Mouse (Mus musculus) urinary bladder, postnatal 10 days (tissue): ENCODE results near the gene Mum1.
A peak's percentile ranks its signal among the peaks of the same experiment; 100 is the strongest.

Source experiments
- DNase-seq: peaks from one replicate; pipeline ENCODE4 v3.0.0; 2022; ENCODE audit warnings: low spot score

Gene Mum1

GRCm38 (mm10) chr10:80226416-80227165 is at the start of gene Mum1:
Gene Mum1 (plus strand): TSS chr10:80226434.
- peak; percentile 96 for DNase-seq

DNA sequence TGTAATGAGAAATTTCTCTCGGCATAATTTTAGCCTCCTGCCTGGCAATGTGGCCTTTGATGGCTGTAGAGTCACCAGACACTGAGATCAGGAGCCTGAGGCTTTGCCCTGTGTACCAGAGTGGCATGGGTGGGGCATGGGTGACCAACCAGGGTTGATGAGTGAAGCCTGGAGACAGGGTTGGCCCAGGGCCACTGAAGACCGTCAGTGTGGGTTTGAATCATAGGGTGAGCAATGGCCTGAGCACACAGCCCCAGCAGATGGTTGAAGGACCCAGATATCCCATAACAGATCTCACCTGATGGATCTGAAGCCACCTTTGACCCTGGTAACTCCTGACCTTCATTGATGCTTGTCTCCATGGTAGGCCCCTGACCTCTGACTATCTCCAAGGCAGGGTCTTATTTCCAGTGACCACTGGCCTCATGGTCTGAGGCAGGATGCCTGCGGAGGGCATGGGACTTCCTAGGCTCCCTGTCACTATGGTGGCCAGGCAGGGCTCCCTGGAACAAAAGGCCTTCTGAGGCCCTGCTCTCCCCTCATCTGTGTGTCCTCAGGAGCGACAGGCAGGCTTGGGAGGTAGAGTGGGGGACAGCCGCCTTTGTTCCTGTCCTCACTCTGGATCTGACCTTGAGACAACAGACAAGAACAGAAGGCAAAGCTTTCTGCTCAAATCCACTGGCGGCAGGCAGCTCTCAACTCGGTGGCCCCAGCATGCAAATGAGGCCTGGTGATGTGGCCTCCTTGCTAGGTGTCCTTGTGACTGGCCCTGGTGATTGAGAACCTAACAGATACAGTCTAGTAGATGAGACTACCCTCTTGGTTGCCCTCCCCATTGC is 48.6 kb upstream of the Mum1 start:
- DNase-seq, result no peak

- no peak for DNase-seq
These were observed 46.9 kb upstream of the Mum1 start, which contains the start of gene Efna2 for GRCm38 (mm10) chr10:80179068-80180051. Gene Efna2 (plus strand): TSS chr10:80179482.

DNA sequence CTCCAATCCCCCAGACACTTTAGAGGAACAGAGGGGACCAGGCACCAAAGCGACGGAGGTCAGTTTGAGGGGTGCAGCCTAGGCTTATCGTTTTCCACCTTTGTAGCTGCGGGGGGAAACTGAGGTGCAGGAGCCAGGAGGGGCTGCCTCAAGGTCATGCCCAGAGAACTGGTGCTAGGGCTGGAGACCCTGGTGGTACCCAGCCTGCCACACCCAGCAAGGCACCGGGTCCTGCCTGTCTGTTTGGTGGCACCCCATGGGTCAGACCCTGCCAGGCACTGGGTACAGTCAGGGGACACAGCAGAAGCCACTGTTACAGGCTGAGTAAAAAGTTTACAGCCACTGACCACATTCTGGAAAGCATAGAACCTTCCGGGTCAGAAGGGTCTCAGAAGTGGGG is 45.9 kb upstream of the Mum1 start:
- DNase-seq, result no peak

DNA sequence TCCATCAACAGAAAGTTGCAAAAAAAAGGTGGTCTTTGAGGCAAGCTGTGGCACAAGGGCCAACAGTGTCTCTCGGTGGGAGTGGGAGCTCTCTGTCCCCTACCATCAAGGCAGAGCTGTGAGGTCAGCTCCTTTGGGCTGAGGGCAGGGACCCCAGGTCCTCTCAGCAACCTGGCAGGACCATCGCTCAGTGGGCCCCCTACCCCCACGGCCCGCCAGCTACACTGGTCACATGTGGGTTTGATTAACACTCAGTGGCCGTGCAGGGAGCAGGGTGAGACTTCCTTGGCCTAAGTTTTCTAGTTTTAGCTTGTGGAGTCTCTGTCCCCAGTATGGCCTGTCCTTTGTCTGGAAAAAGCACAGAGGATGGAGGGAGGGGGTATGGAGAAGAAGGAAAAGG is 45.4 kb upstream of the Mum1 start:
- DNase-seq, result no peak

DNA sequence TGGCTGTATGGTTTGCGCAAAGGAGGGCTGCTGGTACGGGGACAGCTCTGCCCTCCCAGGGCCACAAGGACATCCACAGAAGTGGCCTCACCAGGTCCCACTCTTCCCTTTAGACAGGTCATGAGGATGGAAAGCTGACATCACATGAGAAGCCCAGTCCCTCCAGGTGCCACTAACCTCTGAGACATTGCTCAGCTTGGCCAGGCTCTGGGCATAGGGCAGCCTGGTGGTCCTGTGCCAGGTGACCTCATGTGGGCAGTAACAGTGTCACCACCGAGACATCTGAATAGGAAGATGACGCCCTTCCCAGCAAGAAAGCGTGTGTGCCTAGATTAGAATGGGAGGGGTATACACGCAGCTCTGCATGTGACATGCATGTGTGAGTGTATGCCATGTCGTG is 43.7 kb upstream of the Mum1 start:
- DNase-seq, result no peak

GRCm38 (mm10) chr10:80186649-80187048 is 39.6 kb upstream of the Mum1 start:
- DNase-seq, result no peak

- DNase-seq, result no peak
These were observed 38.5 kb upstream of the Mum1 start for GRCm38 (mm10) chr10:80187739-80188138.

DNA sequence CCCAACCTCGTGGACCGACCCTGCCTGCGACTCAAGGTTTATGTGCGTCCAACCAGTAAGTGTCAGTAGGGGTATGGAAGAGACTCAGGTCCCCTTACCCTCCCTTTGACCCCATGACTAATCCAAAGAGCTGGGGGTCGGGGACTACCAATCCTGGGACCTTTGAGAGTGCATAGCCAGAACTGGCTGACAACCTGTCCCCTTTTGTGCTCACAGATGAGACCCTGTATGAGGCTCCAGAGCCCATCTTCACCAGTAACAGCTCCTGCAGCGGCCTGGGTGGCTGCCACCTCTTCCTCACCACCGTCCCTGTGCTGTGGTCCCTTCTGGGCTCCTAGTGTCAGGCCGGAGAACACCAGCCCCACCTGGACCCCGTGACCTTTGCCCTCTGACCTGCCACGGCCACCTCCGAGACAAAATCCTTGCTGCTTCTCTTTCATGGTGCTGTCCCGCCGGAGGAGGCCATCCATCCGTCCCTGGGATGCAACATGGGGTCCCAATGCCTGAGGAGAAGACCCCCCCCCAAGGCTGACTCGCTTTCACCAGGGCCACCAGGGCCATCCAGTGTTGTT is 37.7 kb upstream of the Mum1 start:
- no peak for DNase-seq

GRCm38 (mm10) chr10:80189999-80190398 is 36.2 kb upstream of the Mum1 start:
- DNase-seq, result no peak

DNA sequence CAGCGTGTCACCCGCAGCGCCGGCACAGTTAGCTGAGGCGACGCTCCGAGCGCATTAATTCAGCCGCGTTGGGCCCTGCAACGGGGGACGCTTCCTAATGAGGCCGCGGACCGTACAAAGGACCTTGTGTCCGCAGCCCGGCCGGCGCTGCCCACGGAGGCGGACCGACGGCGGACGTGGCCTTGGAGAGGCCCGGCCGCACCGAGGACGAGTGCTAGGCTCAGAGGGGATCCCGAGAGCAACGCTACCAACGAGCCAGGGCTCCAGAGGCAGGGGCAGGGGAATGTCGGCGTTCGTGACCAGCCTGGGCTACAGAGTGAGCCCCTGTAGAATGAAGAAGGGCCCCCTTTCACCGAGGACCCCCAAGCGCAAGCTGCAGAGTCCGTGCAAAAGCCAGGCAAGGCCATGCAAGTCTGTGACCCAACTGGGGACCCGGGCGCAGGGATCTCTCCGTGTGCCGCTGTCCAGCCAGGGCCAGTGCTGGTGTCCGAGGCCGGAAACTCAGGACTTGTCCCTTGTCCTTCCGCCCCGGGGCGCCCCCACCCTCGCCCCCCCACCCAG is 35.7 kb upstream of the Mum1 start:
- no peak for DNase-seq

DNA sequence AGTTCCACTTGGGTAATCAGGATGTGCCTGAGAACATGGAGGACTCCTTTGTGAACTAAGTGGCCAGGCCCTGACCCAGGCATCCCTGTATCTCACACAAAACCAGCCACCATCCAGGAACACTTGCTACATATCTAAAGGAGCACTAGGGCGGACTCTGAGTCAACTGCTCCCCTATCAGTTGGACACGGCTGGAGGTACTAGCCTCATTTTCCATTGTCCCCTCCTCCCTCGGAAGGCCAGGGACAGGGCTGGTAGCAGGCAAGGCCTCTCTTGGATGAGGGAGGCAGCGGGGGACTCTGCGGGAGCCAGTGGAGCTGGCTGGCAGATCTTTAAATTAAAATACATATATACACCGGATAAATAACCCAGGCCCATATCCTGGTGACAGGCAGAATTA is 32.3 kb upstream of the Mum1 start:
- DNase-seq, result no peak

- no peak for DNase-seq
These were observed 31.8 kb upstream of the Mum1 start for GRCm38 (mm10) chr10:80194441-80194840.

GRCm38 (mm10) chr10:80196167-80196566 is 30.1 kb upstream of the Mum1 start:
- no peak for DNase-seq

DNA sequence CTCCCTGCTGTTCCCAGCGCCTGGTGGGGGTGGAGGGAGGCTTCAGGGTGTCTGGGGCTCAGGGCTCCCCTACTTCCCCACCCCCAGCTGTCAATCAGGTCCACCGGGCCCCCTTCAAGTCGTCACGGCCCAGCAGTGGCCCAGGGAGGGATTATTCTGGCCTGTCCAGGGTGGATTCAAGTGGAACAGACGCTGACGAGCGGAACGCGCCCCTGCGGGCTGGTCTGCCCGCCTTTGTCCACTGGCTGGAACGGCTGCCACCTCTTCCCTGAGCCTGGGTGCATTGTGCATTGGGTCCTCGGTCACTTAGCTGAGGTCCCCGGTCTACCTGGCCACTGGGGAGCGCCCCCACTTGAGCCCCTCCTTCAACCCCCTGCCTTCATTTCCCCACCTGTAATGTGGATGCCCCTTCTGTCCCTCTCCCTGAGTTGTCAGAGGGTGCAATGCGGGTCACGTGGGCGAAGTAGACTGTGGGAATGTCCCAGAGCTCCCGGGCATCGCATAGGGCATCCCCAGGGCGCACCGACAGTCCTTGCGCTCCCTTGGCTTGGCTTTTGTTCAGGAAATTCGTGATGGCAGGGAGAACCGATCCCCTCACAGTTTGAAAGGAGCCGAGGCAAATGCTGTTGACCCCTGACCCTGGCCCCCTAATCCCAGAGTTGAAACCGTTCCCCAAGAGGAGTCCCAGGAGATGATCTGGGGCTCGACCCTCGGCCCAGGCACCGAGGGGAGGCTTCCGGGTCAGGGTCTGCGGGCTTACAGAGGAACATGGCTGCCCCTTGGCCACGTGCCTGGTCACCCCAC is 29.3 kb upstream of the Mum1 start:
- no peak for DNase-seq

GRCm38 (mm10) chr10:80199440-80200008 is 26.7 kb upstream of the Mum1 start:
- DNase-seq, result no peak

GRCm38 (mm10) chr10:80200485-80200884 is 25.7 kb upstream of the Mum1 start:
- no peak for DNase-seq

- no peak for DNase-seq
These were observed 22.2 kb upstream of the Mum1 start for GRCm38 (mm10) chr10:80204055-80204454.

GRCm38 (mm10) chr10:80207201-80207600 is 19.0 kb upstream of the Mum1 start:
- no peak for DNase-seq

DNA sequence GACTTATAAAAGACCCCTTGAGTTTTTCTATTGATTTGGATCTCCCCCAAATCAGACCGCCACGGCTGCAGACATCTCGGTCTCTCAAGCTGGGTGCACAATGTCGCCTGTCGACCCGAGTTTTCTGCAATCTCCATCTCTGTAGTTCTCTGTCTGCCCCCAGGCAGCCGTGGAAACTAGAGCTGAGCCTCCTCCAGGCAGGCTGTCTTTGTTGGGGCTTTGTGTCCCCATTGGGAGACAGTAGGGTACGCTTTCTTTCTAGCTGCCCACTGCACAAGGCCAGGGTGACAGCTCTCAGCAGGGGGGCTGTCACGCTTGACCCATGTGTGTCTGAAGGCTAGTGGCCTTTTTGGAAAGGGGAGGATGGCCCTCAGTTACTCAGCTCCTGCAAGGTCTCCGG is 18.6 kb upstream of the Mum1 start:
- no peak for DNase-seq
